Mouse (Mus musculus) neural tube, embryonic 11.5 days (tissue): ENCODE measurements at regions not wholly inside any gene's neighbourhood (a gene's known extent, or its start where the extent isn't known, plus 50 kb on each side); places are given as distances from the start of the nearest gene placed in this dataset.
A peak's percentile ranks its signal among the peaks of the same experiment; 100 is the strongest.

ENCODE experiments used
- ATAC-seq: fragments of 200-750 bp; cut with Nextera tagmentation; 2 replicates; pipeline ENCODE4 v1.8.0; 2017; ENCODE audit warnings: moderate number of reproducible peaks, mild to moderate bottlenecking, moderate TSS enrichment, moderate library complexity; ENCODE audit not compliant: insufficient read depth, low FRiP score, low TSS enrichment
- DNase-seq: peaks from one replicate; pipeline ENCODE4 v3.0.0-alpha.2; 2015; ENCODE audit warnings: low spot score
- H3K27ac ChIP-seq: fragments of 300-500 bp; sonication (generic); 2 replicates; pipeline ENCODE4 v1.5.1; 2014; ENCODE audit warnings: low read depth, mild to moderate bottlenecking, low read length
- H3K27me3 ChIP-seq: fragments of 300-500 bp; sonication (generic); 2 replicates; pipeline ENCODE4 v1.6.1; 2014; ENCODE audit warnings: mild to moderate bottlenecking, low read length, mixed read lengths; ENCODE audit not compliant: control insufficient read depth, insufficient read depth
- H3K36me3 ChIP-seq: fragments of 300-500 bp; sonication (generic); 2 replicates; pipeline ENCODE4 v1.6.1; 2014; ENCODE audit warnings: mild to moderate bottlenecking, low read length, moderate library complexity, mixed read lengths; ENCODE audit not compliant: control insufficient read depth, insufficient read depth
- H3K4me1 ChIP-seq: fragments of 300-500 bp; sonication (generic); 2 replicates; pipeline ENCODE4 v1.6.1; 2014; ENCODE audit warnings: low read length, mixed read lengths; ENCODE audit not compliant: control insufficient read depth, insufficient read depth
- H3K4me2 ChIP-seq: fragments of 300-500 bp; sonication (generic); 2 replicates; pipeline ENCODE4 v1.6.1; 2014; ENCODE audit warnings: low read depth, mild to moderate bottlenecking, moderate library complexity
- H3K4me3 ChIP-seq: fragments of 300-500 bp; sonication (generic); 2 replicates; pipeline ENCODE4 v1.5.1; 2014; ENCODE audit warnings: low read depth, low read length
- H3K9ac ChIP-seq: fragments of 300-500 bp; sonication (generic); 2 replicates; pipeline ENCODE4 v1.6.1; 2014; ENCODE audit warnings: mild to moderate bottlenecking, low read length
- H3K9me3 ChIP-seq: fragments of 300-500 bp; sonication (generic); 2 replicates; pipeline ENCODE4 v1.6.1; 2016; ENCODE audit warnings: low read length; ENCODE audit not compliant: control insufficient read depth
- WGBS: fragments of 180-500 bp; shearing (Covaris S2); extraction: QIAGEN DNeasy Blood & Tissue Kit; methylation state at CpG from one replicate; pipeline ENCODE4 v1.1.7; 2014; 5-methylcytosine and 5-hydroxymethylcytosine counted together

GRCm38 (mm10) chr2:159270221-159271080 is 475.8 kb downstream of the Dhx35 start:
- Histone ChIP-seq H3K27me3 (no peaks in the 10 kb centered on the region), H3K4me2 (no peak overlapping the region), H3K36me3 (no peaks in the 10 kb centered on the region), H3K27ac (no peak overlapping the region), H3K4me3 (no peak overlapping the region), H3K9ac (no peak overlapping the region), H3K9me3 (no peaks in the 10 kb centered on the region), H3K4me1 (no peaks in the 10 kb centered on the region)
- 68% methylated on average over 10 of the region's 10 CpGs for WGBS
- DNase-seq (no peak), ATAC-seq (no peak)

- Histone ChIP-seq H3K9ac (no peak overlapping the region), H3K4me1 (no peaks in the 10 kb centered on the region), H3K27ac (no peak overlapping the region), H3K9me3 (no peaks in the 10 kb centered on the region), H3K36me3 (no peaks in the 10 kb centered on the region), H3K27me3 (no peaks in the 10 kb centered on the region), H3K4me3 (no peak overlapping the region), H3K4me2 (no peak overlapping the region)
- DNase-seq (no peak), ATAC-seq (no peak)
- WGBS = 52% methylated on average over 2 of the region's 2 CpGs
These were observed 484.3 kb downstream of the Dhx35 start for GRCm38 (mm10) chr2:159278896-159279295.

- no peaks in the 10 kb centered on the region; the same call in 1 of the 2 replicates for H3K4me1 ChIP-seq
- H3K9ac ChIP-seq = no peak overlapping the region
- no peak overlapping the region for H3K27ac ChIP-seq
- DNase-seq = no peak
- no peaks in the 10 kb centered on the region for H3K27me3 ChIP-seq
- H3K4me3 ChIP-seq = no peak overlapping the region
- H3K9me3 ChIP-seq = no peaks in the 10 kb centered on the region
- WGBS = 80% methylated on average over 8 of the region's 8 CpGs
- no peak for ATAC-seq
- H3K4me2 ChIP-seq = no peak overlapping the region
- H3K36me3 ChIP-seq = no peaks in the 10 kb centered on the region
These were observed 487.1 kb downstream of the Dhx35 start for GRCm38 (mm10) chr2:159281558-159282320.

GRCm38 (mm10) chr2:159284100-159284499 is 489.5 kb downstream of the Dhx35 start:
- Histone ChIP-seq H3K36me3 (no peaks in the 10 kb centered on the region), H3K9ac (no peak overlapping the region), H3K9me3 (no peaks in the 10 kb centered on the region), H3K4me2 (no peak overlapping the region), H3K4me1 (no peaks in the 10 kb centered on the region; the same call in 1 of the 2 replicates), H3K27ac (no peak overlapping the region), H3K4me3 (no peak overlapping the region), H3K27me3 (no peaks in the 10 kb centered on the region)
- WGBS = 79% methylated on average over 5 of the region's 5 CpGs
- ATAC-seq = no peak
- no peak for DNase-seq

- Histone ChIP-seq H3K27ac (no peak overlapping the region), H3K9me3 (no peaks in the 10 kb centered on the region), H3K36me3 (no peaks in the 10 kb centered on the region), H3K4me2 (no peak overlapping the region), H3K4me3 (no peak overlapping the region), H3K27me3 (no peaks in the 10 kb centered on the region), H3K4me1 (no peaks in the 10 kb centered on the region; the same call in 1 of the 2 replicates), H3K9ac (no peak overlapping the region)
- ATAC-seq = peak; percentile 45; the same call in 1 of the 2 replicates
- DNase-seq = no peak
- WGBS = 48% methylated on average over 8 of the region's 8 CpGs
These were observed 490.1 kb downstream of the Dhx35 start for GRCm38 (mm10) chr2:159284525-159285189.

GRCm38 (mm10) chr2:159287996-159288563 is 493.5 kb downstream of the Dhx35 start:
- Histone ChIP-seq H3K4me3 (no peak overlapping the region), H3K36me3 (no peaks in the 10 kb centered on the region), H3K9ac (no peak overlapping the region), H3K27me3 (no peaks in the 10 kb centered on the region), H3K9me3 (no peaks in the 10 kb centered on the region), H3K4me1 (no peaks in the 10 kb centered on the region; the same call in 1 of the 2 replicates), H3K4me2 (no peak overlapping the region), H3K27ac (no peak overlapping the region)
- no peak for DNase-seq
- WGBS = 47% methylated on average over 6 of the region's 6 CpGs
- no peak for ATAC-seq

GRCm38 (mm10) chr2:159290081-159290480 is 495.5 kb downstream of the Dhx35 start:
- ATAC-seq = no peak
- 90% methylated on average over 1 of the region's 1 CpGs for WGBS
- Histone ChIP-seq H3K27me3 (no peaks in the 10 kb centered on the region), H3K27ac (no peak overlapping the region), H3K9me3 (no peaks in the 10 kb centered on the region), H3K4me1 (no peaks in the 10 kb centered on the region), H3K4me3 (no peak overlapping the region), H3K4me2 (no peak overlapping the region), H3K36me3 (no peaks in the 10 kb centered on the region), H3K9ac (no peak overlapping the region)
- DNase-seq = no peak

- Histone ChIP-seq H3K4me2 (no peak overlapping the region), H3K27ac (no peak overlapping the region), H3K9me3 (no peaks in the 10 kb centered on the region), H3K27me3 (no peaks in the 10 kb centered on the region), H3K4me1 (no peaks in the 10 kb centered on the region), H3K4me3 (no peak overlapping the region), H3K9ac (no peak overlapping the region), H3K36me3 (no peaks in the 10 kb centered on the region)
- ATAC-seq (no peak), DNase-seq (no peak)
- WGBS = 63% methylated on average over 7 of the region's 7 CpGs
These were observed 512.4 kb downstream of the Dhx35 start for GRCm38 (mm10) chr2:159307001-159307400.
